Mouse (Mus musculus): ENCODE data around the gene Slc17a5.

DNA sequence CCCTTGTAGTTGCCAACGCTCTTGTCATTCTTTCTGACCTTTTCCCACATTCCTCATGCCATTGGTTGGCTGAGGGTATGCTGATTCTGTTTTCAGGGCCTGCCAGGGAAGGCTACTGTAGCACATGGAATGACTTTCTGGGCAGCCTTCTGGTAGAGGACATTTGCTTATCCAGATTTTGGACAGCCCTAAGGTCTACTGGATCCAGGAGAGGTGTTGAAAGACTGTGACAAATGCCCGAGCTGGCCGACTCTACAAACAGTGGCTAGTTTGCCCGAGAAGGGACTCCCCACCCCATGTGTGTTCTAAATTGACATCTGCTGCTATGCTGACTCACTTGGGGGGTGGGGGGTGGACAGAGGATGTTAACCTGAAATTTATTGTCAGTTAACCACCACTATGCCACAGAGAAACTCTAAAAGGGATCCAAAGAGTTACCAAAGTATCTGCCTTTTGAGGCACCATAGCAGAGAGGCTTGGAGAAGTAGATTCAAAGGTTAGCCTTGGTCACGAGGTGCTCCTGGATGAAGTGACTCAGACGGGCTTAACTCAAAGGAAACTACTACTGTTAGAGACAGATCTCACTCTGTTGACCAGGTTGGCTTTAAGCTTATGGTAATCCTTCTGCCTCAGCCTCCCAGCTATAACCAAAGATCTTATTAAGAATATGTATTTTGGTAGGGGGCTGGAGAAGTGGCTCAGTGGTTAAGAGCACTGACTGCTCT is 73.9 kb downstream of the Slc17a5 start:
- TF ChIP-seq CTCF (IDR thresholded peaks at IDR 0.05; ENCODE audit: low read depth, low read length) (no peak), POLR2A (IDR thresholded peaks at IDR 0.05; ENCODE audit: extremely low read depth, insufficient read depth, low read length) (no peak)
